Mouse (Mus musculus) testis, adult 2 months (tissue): ENCODE measurements around the gene Ppp1r12a.

Experiments used
- CTCF ChIP-seq: fragments of 200-500 bp; IDR thresholded peaks from 2 replicates; pipeline ENCODE4 v1.5.1; 2012; ENCODE audit warnings: low read depth, mild to moderate bottlenecking, inconsistent platforms, low read length, moderate library complexity; ENCODE audit not compliant: control insufficient read depth, insufficient read depth, insufficient replicate concordance
- POLR2A ChIP-seq: fragments of 200-500 bp; IDR thresholded peaks from 2 replicates; pipeline ENCODE4 v1.6.1; 2012; ENCODE audit warnings: low read depth, mild to moderate bottlenecking, inconsistent platforms, low read length, moderate library complexity; ENCODE audit not compliant: control insufficient read depth

- no peak for TF ChIP-seq CTCF
- no peak for TF ChIP-seq POLR2A
Observed at GRCm38 (mm10) chr10:108131858-108132257, 30.1 kb upstream of the Ppp1r12a start.
